Mouse (Mus musculus): ENCODE measurements around the gene Lyar. TPM values are rescaled to one million over a fixed set of nuclear protein-coding genes. Genes with fewer than 3 reads are reported as not detected.

Gene Lyar
- total RNA-seq, 4 experiments from 2014 or later: 8.1 to 15.0 (median 11.0) TPM

- DNase-seq (ENCODE audit: low spot score in 2 of 2): no peak
These were observed 34.9 kb downstream of the Lyar start for GRCm38 (mm10) chr5:38255195-38255594.

- DNase-seq (ENCODE audit: low spot score in 2 of 2): no peak
These were observed 35.4 kb downstream of the Lyar start for GRCm38 (mm10) chr5:38255644-38256043.

GRCm38 (mm10) chr5:38256551-38256950 lies 36.3 kb downstream of the Lyar start:
- DNase-seq (ENCODE audit: low spot score in 2 of 2): no peak

- DNase-seq (ENCODE audit: low spot score in 2 of 2): no peak
These were observed 37.9 kb downstream of the Lyar start for GRCm38 (mm10) chr5:38258034-38258772.

GRCm38 (mm10) chr5:38258773-38259146 lies 38.5 kb downstream of the Lyar start:
- no peak for DNase-seq (ENCODE audit: low spot score in 2 of 2)

- DNase-seq (ENCODE audit: low spot score in 2 of 2): no peak
These were observed 39.3 kb downstream of the Lyar start for GRCm38 (mm10) chr5:38259455-38260106.

GRCm38 (mm10) chr5:38260107-38260682 lies 39.9 kb downstream of the Lyar start, which contains the start of gene Tmem128:
Gene Tmem128 (plus strand): TSS chr5:38260185.
- DNase-seq (ENCODE audit: low spot score in 2 of 2): peak; percentile 26 to 64

GRCm38 (mm10) chr5:38270942-38271341 lies 50.7 kb downstream of the Lyar start:
- no peak for DNase-seq (ENCODE audit: low spot score in 2 of 2)

GRCm38 (mm10) chr5:38273831-38274230 lies 53.6 kb downstream of the Lyar start:
- no peak for DNase-seq (ENCODE audit: low spot score in 2 of 2)

- no peak for DNase-seq (ENCODE audit: low spot score in 2 of 2)
These were observed 55.5 kb downstream of the Lyar start, which contains the start of gene Otop1 for GRCm38 (mm10) chr5:38275771-38276170. Gene Otop1 (plus strand): TSS chr5:38275972.

- no peak for DNase-seq (ENCODE audit: low spot score in 2 of 2)
These were observed 56.2 kb downstream of the Lyar start for GRCm38 (mm10) chr5:38276451-38276850.

GRCm38 (mm10) chr5:38277098-38277866 lies 57.0 kb downstream of the Lyar start:
- DNase-seq (ENCODE audit: low spot score in 2 of 2): no peak

GRCm38 (mm10) chr5:38277936-38278600 lies 57.8 kb downstream of the Lyar start:
- DNase-seq (ENCODE audit: low spot score in 2 of 2): no peak

- no peak for DNase-seq (ENCODE audit: low spot score in 2 of 2)
These were observed 59.8 kb downstream of the Lyar start for GRCm38 (mm10) chr5:38280075-38280474.

Other genes starting within 250 kb of the Lyar start
- gene Stx18, start 181.7 kb upstream of the Lyar start, total RNA-seq (2022): 10 to 100 TPM; 33.7 to 39.7 (median 34.8) TPM
- 100 to 1,000 TPM; 431 to 543 (median 480) TPM for gene Nsg1, start 60.6 kb upstream of the Lyar start, total RNA-seq (2022)
- 10 to 100 TPM; 16.7 to 22.0 (median 20.8) TPM for gene Zbtb49, start within 50 bp of the Lyar start, total RNA-seq (2022)
- 10 to 100 TPM; 29.3 to 31.0 (median 29.8) TPM for gene Tmem128, start 39.7 kb downstream of the Lyar start, total RNA-seq (2022)
- not detected for gene Otop1, start 55.5 kb downstream of the Lyar start, total RNA-seq (2022)
- gene Drd5, start 98.9 kb downstream of the Lyar start, total RNA-seq (2022): 1 to 10 TPM; 2.0 to 2.9 (median 2.6) TPM